Mouse (Mus musculus): ENCODE results near the gene Rbm4.
"Not testable (repeated sequence)": the region's sequence is repeated elsewhere in the genome, so short reads cannot be mapped to it uniquely, and the experiment has no call there.

Rbm4 gene

DNA sequence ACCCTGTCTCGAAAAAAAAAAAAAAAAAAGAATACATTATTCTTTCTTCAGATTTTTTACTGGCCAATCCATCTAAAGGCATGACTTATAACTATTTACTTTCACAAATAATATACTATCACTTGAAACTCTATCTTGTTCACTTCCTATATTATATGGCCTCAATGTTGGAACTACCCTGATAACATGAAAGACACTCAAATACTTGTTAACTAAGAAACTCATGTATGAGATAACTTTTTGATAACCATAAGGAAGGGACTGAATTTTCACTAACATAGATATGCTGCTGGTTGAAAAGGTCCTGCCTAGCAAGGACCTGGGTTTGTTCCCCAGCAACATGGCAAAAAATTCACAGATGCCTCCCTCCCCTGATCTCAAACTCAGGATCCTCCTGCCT lies 2.2 kb upstream of the Rbm4 start:
- no peak for DNase-seq

DNA sequence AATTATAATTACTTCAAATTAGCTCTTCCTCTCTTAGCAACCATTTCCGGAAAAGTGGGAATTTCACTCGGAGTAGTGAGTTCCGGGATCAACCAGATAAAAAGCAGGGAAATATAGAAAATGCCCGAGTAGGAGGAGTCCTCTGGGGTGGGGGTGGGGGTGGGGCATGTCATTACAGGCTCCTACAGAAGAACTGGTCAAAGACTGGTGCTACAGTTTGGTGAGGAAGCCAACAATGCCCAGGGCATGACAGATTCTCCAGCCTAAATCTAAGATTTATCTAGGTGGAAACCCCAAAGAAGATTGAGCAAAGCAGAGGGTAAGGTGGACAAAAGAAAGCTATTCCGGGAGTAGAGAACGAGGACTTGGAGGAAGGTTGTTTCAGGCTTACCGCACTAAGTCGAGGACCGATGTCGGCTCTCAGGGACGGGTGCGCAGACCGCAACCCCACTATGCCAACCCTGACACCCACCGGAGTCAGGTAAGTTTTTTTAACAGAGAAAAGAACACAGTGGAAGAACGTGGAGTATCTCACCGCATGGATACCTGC lies 345 bp downstream of the Rbm4 start:
- DNase-seq: no peak

DNA sequence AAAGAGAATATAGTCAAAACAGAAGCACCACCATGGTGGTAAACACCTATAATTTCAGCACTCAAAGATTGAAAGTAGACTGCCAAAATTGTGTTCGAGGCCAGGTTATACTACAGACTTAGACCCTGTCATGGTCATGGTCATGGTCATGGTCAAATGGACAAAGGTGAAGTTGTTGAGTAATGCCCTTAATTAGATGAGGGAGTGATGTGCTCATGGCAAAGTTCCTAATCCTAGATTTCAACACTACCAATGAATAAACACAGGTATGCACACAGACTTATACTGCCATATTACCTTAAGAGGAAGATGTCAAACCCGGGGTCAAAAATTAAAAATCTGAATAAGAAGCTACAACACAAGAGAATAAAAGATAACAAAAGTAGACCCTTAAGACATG lies 7.4 kb downstream of the Rbm4 start:
- no peak for DNase-seq

- DNase-seq: no peak
Measured at GRCm38 (mm10) chr19:4785206-4785605, 8.5 kb downstream of the Rbm4 start.

- DNase-seq: no peak
Measured at GRCm38 (mm10) chr19:4782891-4783290, 10.8 kb downstream of the Rbm4 start.

- no peak for DNase-seq
Measured at GRCm38 (mm10) chr19:4772785-4773184, 20.9 kb downstream of the Rbm4 start.

- no peak for DNase-seq
Measured at GRCm38 (mm10) chr19:4767507-4768148, 26.1 kb downstream of the Rbm4 start.

- DNase-seq: peak; percentile 57
Measured at GRCm38 (mm10) chr19:4762876-4763275, 30.8 kb downstream of the Rbm4 start.

DNA sequence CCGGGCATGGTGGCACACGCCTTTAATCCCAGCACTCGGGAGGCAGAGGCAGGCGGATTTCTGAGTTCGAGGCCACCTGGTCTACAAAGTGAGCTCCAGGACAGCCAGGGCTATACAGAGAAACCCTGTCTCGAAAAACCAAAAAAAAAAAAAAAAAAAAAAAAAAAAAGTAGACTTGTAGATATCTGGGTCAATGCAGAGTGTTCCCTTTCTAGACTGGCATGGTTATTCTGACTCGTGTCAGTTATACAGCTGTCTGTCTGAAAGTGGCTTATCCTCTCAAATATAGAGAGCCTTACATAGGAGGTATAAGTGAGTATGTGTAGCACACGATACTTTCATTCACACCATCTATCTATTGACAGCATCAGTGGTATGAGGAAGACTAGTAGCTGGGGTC lies 33.2 kb downstream of the Rbm4 start:
- not testable (repeated sequence) for DNase-seq

DNA sequence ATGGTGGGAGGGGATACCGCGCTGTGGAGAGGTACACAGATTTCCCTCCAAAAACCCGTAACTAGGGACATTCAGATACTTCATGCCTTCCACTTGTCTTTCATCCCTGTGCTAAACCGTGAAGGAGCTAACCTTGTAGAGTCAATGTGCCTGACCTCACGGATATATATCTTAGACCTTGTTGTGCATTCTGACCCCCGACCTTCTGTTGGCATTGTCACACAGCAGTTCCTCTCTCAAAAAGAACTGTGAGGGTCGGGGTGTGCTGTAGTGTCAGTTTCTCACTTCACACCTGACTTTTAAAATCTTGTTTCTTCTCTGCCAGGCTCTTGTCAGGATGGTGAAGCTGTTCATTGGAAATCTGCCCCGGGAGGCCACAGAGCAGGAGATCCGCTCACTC lies 36.8 kb downstream of the Rbm4 start:
- no peak for DNase-seq

GRCm38 (mm10) chr19:4756193-4756911 lies 37.3 kb downstream of the Rbm4 start, which contains the start of gene Rbm4b:
Rbm4b (plus strand) TSS chr19:4756497.
- peak; percentile 97 for DNase-seq

GRCm38 (mm10) chr19:4755565-4756192 lies 38.0 kb downstream of the Rbm4 start:
- DNase-seq: peak; percentile 91

DNA sequence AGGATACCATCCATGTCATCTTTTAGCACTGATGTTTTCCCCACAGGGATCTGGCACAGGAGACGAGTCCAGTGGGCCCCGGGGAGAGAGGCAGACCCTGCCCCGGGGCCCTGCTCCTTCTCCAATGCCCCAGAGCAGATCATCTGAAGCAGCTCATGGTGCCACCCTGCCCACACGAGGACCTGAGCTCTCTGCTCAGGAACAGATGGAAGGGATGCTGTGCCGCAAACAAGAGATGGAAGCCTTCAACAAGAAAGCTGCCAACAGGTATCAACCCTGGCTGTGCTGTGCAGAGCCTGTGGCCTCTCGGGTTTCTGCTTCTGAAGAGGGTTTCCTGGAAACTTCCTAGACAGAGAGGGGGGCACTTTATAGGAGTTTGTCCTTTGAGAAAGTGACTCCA lies 43.7 kb downstream of the Rbm4 start:
- peak; percentile 67 for DNase-seq

GRCm38 (mm10) chr19:4748493-4748892 lies 45.2 kb downstream of the Rbm4 start:
- no peak for DNase-seq

DNA sequence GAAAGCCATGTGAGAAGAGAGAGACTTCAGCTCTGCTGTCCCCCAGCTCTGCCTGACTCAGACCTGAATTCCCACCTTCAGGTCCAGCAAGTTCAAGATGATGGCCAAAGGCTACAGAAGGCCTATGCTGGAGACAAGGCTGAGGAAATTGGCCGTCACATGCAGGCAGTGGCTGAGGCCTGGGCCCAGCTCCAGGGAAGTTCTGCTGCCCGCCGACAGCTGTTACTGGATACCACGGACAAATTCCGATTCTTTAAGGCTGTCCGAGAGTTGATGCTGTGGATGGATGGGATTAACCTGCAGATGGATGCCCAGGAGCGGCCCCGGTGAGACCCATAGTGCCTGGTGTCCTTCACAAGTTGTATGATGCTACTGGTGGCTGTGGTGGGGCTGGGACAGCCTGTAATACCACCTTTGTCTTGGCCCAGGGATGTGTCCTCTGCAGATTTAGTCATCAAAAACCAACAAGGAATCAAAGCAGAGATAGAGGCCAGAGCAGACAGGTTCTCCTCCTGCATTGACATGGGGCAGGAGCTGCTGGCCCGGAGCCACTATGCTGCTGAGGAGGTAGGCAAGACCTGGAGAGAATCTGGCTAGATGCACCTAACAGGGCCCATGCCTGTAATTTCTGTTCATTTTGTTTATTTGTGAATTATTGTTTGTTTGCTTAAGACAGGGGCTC lies 45.9 kb downstream of the Rbm4 start:
- peak; percentile 60 for DNase-seq

GRCm38 (mm10) chr19:4746611-4747010 lies 47.1 kb downstream of the Rbm4 start:
- peak; percentile 88 for DNase-seq

DNA sequence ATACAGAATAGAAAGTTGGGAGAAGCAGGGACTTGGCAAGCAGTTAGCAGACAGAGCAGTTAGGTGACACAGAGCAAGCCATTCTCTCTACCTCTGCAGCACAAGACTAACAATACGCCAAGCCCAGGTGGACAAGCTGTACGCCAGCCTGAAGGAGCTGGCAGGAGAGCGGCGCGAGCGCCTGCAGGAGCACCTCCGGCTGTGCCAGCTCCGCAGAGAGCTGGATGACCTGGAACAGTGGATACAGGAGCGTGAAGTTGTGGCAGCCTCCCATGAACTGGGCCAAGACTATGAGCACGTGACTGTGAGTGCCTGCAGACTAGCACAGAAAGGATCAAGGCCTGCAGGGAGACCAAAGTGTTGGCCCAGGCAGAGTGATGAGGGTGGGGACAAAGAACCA lies 48.0 kb downstream of the Rbm4 start:
- DNase-seq: peak; percentile 83

- DNase-seq: peak; percentile 63
Measured at GRCm38 (mm10) chr19:4745057-4745456, 48.6 kb downstream of the Rbm4 start.

- no peak for DNase-seq
Measured at GRCm38 (mm10) chr19:4744026-4744425, 49.7 kb downstream of the Rbm4 start.

DNA sequence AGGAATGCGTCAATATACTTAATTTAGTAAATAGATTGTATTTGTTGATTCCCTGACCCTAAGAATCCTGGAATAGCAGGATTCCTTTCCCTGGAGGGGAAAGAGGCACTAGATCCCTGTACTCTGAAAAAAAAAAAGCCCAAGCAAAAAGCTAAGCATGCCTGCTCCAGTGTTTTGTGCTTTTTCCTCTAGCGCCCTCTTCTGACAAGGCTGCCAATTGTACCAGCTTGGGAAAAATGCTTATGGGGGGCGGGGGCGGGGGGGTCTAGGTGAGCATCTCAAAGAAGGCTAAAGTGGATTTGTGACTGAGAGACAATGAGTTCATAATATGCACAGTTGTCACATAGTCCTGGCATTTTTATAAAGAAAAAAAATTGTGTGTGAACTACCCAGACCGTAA lies 50.2 kb downstream of the Rbm4 start:
- DNase-seq: no peak

- DNase-seq: no peak
Measured at GRCm38 (mm10) chr19:4742229-4742628, 51.5 kb downstream of the Rbm4 start.

DNA sequence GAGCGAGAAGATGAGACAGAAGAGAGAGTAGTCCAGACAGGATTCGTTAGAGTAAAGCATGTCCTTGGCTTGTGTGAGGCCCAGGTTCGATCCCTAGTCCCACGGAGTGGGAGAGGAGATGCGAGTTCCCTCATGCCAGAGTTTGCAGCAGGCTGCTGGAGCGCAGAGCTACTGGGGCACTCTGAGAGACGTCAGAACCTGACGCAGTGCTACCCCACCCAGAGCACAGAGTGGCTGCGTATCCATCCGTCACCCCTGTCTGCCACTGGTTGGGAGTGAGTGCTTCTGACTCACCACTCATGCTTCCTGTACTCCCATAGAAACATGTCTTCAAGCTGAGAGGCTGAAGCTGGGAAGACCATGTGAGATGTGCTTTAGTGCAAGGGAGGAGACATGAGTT lies 52.2 kb downstream of the Rbm4 start:
- no peak for DNase-seq

DNA sequence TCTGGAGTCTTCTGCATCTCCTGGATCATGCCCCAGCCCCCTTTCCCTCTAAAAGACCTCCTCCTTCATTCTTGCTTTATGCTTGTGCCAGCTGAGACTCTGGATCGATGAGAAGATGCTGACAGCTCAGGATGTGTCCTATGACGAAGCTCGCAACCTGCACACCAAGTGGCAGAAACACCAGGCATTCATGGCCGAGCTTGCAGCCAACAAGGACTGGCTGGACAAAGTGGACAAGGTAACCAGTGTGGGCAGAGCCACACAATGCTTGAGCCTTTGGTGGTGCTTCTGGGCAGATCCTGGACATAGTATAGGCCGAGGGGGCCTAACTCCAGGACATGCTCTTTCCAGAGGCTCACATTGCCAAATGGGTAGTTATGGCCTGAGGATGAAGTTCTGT lies 53.9 kb downstream of the Rbm4 start:
- DNase-seq: no peak

Measured in cerebellum, adult 9-11 months (tissue).